Mouse (Mus musculus) liver, adult (tissue): ENCODE results near the gene Ppih.

Source experiments
- GATA4 ChIP-seq: IDR thresholded peaks from 2 replicates; pipeline ENCODE4 v1.6.1; 2014; ENCODE audit warnings: mild to moderate bottlenecking, low read length; ENCODE audit not compliant: insufficient replicate concordance

Gene Ppih

GRCm38 (mm10) chr4:119320131-119320830 lies at the start of gene Ppih:
TSS of gene Ppih (minus strand) at chr4:119320546.
- TF ChIP-seq GATA4, result peak; percentile 54; the same call in 1 of the 2 replicates

DNA sequence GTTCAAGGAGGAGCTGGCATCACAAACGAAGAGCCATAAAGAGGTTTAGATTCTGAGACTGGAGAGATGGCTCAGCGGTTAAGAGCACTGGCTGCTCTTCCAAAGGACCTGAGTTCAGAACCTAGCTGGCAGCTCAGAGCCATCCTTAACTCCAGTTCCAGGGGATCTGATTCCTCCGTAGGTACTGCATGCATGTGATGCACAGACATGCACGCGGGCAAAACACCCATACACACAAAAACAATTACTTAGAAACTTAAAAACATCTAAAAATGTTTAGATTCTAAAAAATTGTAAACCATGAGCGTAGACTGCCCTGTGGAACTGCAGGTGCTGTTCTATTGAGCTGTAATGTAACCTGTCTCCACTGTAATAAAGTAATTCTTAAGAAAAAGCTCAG lies 49.1 kb upstream of the Ppih start:
- TF ChIP-seq GATA4, result no peak

- TF ChIP-seq GATA4, result no peak
These were observed 46.6 kb upstream of the Ppih start for GRCm38 (mm10) chr4:119366758-119367526.

GRCm38 (mm10) chr4:119362231-119362630 lies 41.9 kb upstream of the Ppih start:
- TF ChIP-seq GATA4, result no peak

DNA sequence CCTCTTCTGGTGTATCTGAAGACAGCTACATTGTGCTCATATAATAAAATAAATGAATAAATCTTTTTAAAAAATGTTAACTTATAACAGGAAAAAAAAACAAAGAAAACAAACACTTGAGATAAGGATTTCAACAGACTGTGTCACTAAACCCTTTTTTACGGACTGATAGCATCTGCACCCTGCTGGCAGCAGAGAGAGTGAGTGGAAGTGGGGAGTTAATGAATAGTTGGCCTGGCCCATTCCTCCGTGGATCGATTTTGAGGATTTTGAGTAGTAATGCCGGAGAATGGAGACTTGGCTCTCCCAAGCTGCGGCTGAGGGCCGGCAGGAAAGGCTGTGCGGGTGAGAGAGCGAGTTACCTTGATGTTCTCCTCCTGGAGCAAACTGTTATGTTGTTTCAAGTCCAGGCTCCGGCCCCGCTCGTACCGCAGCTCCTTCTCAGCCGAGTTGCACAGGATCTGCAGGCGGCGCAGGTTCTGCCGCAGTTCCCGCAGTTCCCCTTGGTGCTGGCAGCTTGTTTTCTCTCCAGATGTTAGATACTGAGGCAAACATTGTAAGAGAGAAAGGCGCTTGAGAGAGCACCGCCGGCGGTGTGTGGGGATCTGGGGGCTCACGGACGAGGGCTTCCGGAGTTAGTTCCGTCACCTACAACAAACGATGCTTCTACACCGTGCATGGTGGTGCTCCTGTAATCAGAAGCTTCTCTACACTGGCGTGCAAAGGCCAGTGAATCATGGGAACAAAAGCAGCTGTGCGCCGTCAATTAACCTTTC lies 39.0 kb upstream of the Ppih start:
- no peak for TF ChIP-seq GATA4

GRCm38 (mm10) chr4:119345508-119345907 lies 25.2 kb upstream of the Ppih start:
- no peak for TF ChIP-seq GATA4

DNA sequence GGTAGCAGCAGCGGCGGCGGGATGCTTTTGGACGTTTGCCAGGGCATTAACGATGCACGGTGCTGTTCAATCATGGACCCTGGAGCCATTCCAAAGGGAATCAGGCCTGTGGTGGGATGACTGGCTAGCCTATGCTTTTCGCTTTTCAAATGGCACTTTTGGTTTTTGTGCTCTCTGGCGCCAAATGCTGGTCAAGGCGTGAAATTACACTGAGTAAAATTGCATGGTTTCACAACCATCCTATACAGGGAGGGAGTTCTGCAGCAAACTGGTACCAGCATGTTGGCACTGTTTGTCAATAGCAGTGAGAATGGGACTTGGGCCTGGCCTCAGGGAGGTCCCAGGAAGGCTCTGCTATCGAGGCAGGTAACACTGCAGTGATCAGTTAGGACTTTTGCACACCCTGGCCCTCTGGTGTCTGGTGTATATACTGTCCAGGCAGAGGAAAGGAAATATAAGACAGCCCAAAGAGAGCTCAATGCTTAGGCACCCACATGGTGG lies 18.6 kb upstream of the Ppih start:
- TF ChIP-seq GATA4, result no peak

DNA sequence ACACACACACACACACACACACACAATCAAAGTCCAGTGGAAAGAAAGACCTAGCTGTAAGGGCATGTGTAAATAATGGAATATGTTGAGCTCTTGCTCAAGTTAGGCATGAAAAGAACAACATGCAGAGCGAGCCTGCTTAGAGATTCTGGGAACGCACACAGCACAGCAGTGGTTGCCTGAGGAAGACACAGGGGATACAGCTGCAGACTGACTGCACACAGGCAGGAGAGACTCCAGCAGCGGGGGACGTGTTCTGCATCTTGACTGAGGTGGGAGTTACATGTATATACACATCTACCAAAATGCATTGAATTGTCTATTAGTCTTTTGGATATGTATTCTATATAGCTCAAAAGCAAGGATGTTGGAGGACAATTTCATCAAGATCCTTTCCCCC lies 18.1 kb upstream of the Ppih start:
- no peak for TF ChIP-seq GATA4

DNA sequence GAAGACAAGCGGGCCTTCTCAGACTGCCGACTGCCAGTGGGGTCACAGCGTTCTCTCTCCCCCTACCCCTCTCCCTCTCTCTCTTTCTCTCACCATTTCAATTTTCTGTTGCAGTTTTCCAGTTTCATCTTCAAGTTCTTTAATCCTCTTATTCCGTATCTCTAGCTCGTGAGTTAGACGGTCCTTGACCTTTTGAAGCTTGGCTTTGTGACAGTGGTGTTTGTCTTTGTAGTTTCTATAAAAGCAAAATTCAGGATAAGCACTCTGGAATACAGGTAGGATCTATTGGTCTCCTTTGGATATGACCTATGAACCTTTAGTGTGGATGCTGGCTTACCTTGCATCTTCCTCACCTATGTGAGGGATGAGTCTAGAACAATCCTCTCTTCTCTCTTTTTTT lies 13.1 kb upstream of the Ppih start:
- TF ChIP-seq GATA4, result no peak

GRCm38 (mm10) chr4:119320896-119321550 lies 677 bp upstream of the Ppih start:
- TF ChIP-seq GATA4, result no peak

DNA sequence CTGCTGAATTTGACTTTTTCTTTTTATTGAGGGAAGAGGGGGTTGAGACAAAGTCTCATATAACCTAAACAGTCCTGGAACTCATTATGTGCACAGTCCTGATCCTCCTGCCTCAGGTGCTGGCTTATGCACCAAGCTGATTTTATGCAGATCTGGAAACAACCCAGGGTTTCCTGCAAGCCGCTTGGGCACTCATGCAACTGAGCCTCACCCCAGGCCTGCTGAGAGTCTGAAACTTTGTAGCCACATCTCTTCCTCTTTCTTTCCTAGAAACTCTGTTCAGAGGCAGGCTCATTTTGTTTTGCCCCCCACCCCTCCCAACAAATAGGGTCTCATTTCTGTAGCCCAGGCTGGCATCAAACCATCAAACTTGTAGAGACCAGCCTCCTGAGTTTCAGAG lies 6.6 kb downstream of the Ppih start:
- no peak for TF ChIP-seq GATA4

GRCm38 (mm10) chr4:119305418-119305817 lies 14.9 kb downstream of the Ppih start:
- TF ChIP-seq GATA4, result no peak

- no peak for TF ChIP-seq GATA4
These were observed 17.1 kb downstream of the Ppih start for GRCm38 (mm10) chr4:119303291-119303690.

DNA sequence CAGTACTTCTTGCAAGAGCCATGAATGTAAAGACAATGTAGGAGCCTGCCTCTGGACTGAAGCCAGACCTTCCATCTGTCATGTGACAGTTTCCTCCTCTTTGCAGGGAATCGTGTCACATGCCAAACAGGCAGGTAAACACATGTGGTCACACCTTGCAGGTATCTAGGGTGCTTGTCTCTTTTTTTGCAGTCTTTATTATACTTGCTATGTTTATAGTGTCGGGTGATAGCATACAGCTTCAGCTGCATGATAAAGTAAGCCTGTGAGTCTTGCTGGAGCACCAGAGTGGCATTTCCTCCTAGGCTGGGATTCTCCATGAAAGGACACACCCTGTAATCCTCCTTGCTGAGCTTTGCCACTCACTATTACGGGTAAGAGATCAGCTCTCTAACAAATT lies 18.6 kb downstream of the Ppih start:
- TF ChIP-seq GATA4, result no peak

- TF ChIP-seq GATA4, result no peak
These were observed 19.6 kb downstream of the Ppih start for GRCm38 (mm10) chr4:119300761-119301160.

DNA sequence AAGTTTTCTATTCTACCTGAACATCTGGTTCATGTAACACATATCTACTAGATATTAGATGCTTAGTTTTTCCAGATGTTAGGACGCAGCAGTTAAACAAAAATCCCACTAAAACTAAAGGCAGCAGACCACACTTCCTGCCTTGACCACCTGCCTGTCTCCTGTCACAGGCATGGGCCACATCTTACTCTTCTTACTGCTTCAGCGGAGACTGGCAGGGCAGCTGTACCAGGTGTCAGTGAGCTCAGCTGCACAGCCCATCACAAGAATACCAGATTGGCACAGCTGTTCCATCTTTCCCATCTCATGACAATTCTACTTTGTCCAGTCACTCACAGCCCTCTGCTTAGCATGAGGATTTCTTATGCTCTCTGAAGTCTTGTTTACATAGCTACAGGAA lies 23.0 kb downstream of the Ppih start:
- TF ChIP-seq GATA4, result no peak

DNA sequence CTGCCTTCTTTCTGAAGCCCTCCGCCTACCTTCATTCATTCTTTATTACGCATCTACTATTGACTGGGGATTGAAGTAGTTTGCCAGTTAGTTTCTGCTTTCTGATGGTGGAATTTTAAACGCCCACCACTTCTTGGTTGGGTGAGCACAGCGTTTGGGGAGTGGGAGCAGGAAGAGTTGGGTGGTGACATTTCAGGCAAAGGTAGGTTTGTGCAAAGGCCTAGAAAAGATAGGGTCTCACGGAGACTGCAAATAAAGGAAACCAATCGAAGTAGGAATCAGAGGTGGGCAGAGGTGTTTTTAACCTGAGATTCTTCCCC lies 25.3 kb downstream of the Ppih start:
- TF ChIP-seq GATA4, result no peak
